Mouse (Mus musculus) limb, embryonic 12.5 days (tissue): Measurements from ENCODE around the gene Scd3. TPM values are rescaled to one million over a fixed set of nuclear protein-coding genes. Genes with fewer than 3 reads are reported as not detected.
A peak's percentile ranks its signal among the peaks of the same experiment; 100 is the strongest.
"Not testable (repeated sequence)": the region's sequence is repeated elsewhere in the genome, so short reads cannot be mapped to it uniquely, and the experiment has no call there.

Source experiments
- ATAC-seq: fragments of 200-750 bp; cut with Nextera tagmentation; 2 replicates; pipeline ENCODE4 v1.8.0; 2017; ENCODE audit warnings: low read depth, moderate TSS enrichment; ENCODE audit not compliant: insufficient number of reproducible peaks, insufficient read depth, low FRiP score, low TSS enrichment
- H3K27ac ChIP-seq: fragments of 300-500 bp; sonication (generic); 2 replicates; pipeline ENCODE4 v1.5.1; 2016; ENCODE audit warnings: mild to moderate bottlenecking, moderate library complexity
- H3K27me3 ChIP-seq: fragments of 300-500 bp; sonication (generic); 2 replicates; pipeline ENCODE4 v1.6.1; 2016; ENCODE audit warnings: mild to moderate bottlenecking, moderate library complexity
- H3K36me3 ChIP-seq: fragments of 300-500 bp; sonication (generic); 2 replicates; pipeline ENCODE4 v1.6.1; 2016; ENCODE audit warnings: mild to moderate bottlenecking, moderate library complexity
- H3K4me1 ChIP-seq: fragments of 300-500 bp; sonication (generic); replicated peaks from 2 replicates; pipeline ENCODE4 v1.6.1; 2016
- H3K4me2 ChIP-seq: fragments of 300-500 bp; sonication (generic); 2 replicates; pipeline ENCODE4 v1.6.1; 2016; ENCODE audit warnings: mild to moderate bottlenecking, moderate library complexity
- H3K4me3 ChIP-seq: fragments of 300-500 bp; sonication (generic); replicated peaks from 2 replicates; pipeline ENCODE4 v1.5.1; 2016; ENCODE audit warnings: mild to moderate bottlenecking
- H3K9ac ChIP-seq: fragments of 300-500 bp; sonication (generic); replicated peaks from 2 replicates; pipeline ENCODE4 v1.6.1; 2016; ENCODE audit warnings: mild to moderate bottlenecking, moderate library complexity
- H3K9me3 ChIP-seq: fragments of 300-500 bp; sonication (generic); 2 replicates; pipeline ENCODE4 v1.6.1; 2016; ENCODE audit warnings: mild to moderate bottlenecking, moderate library complexity
- WGBS: fragments of 180-500 bp; shearing (Covaris S2); methylation state at CpG from one replicate; pipeline ENCODE4 v1.1.7; 2016; 5-methylcytosine and 5-hydroxymethylcytosine counted together
- polyA plus RNA-seq: library from polyadenylated mRNA; unstranded; fragments of >200 nt; fragmentation: Nextera tagmentation; extraction: Ambion mirVana; gene quantifications from 2 replicates; pipeline ENCODE4 v1.2.1, GENCODE M21; 2016

Scd3 gene
- polyA plus RNA-seq, 1 experiment from 2014 or later: not detected

GRCm38 (mm10) chr19:44237471-44238006 is 34.5 kb downstream of the Scd3 start:
- no peak overlapping the region for H3K9ac ChIP-seq
- 16% methylated on average over 19 of the region's 19 CpGs for WGBS
- no peaks in the 10 kb centered on the region for H3K36me3 ChIP-seq
- peak overlapping the region; percentile 23 for H3K4me3 ChIP-seq
- no peaks in the 10 kb centered on the region for H3K9me3 ChIP-seq
- no peaks in the 10 kb centered on the region for H3K4me1 ChIP-seq
- H3K4me2 ChIP-seq: peak overlapping the region; percentile 50
- H3K27ac ChIP-seq: no peak overlapping the region
- H3K27me3 ChIP-seq: no peaks in the 10 kb centered on the region
- ATAC-seq: no peak

- 81% methylated on average over 2 of the region's 2 CpGs for WGBS
- Histone ChIP-seq H3K4me1 (no peaks in the 10 kb centered on the region), H3K27ac (no peak overlapping the region), H3K9ac (no peak overlapping the region), H3K27me3 (no peaks in the 10 kb centered on the region), H3K4me3 (no peak overlapping the region), H3K36me3 (no peaks in the 10 kb centered on the region), H3K9me3 (no peaks in the 10 kb centered on the region), H3K4me2 (no peak overlapping the region)
- no peak for ATAC-seq
Measured at GRCm38 (mm10) chr19:44238906-44239305, 35.8 kb downstream of the Scd3 start.

- H3K4me3 ChIP-seq: no peak overlapping the region
- H3K36me3 ChIP-seq: no peaks in the 10 kb centered on the region
- H3K4me2 ChIP-seq: peak overlapping the region; percentile 76; the same call in 1 of the 2 replicates
- no peaks in the 10 kb centered on the region for H3K9me3 ChIP-seq
- no peaks in the 10 kb centered on the region for H3K27me3 ChIP-seq
- no peak for ATAC-seq
- H3K9ac ChIP-seq: no peak overlapping the region
- 5% methylated on average over 5 of the region's 5 CpGs for WGBS
- H3K4me1 ChIP-seq: peaks cover 28% of the 10 kb centered on the region
- H3K27ac ChIP-seq: no peak overlapping the region
Measured at GRCm38 (mm10) chr19:44245761-44246171, 42.7 kb downstream of the Scd3 start.

GRCm38 (mm10) chr19:44246341-44246911 is 43.4 kb downstream of the Scd3 start:
- no peak overlapping the region for H3K27ac ChIP-seq

GRCm38 (mm10) chr19:44247281-44248080 is 44.4 kb downstream of the Scd3 start:
- H3K4me1 ChIP-seq: peaks cover 37% of the 10 kb centered on the region
- no peaks in the 10 kb centered on the region for H3K9me3 ChIP-seq
- H3K27me3 ChIP-seq: no peaks in the 10 kb centered on the region
- no peaks in the 10 kb centered on the region for H3K36me3 ChIP-seq
- ATAC-seq: no peak; the same call in 1 of the 2 replicates
- H3K27ac ChIP-seq: peak overlapping the region; percentile 89
- peak overlapping the region; percentile 76 for H3K4me2 ChIP-seq
- 1% methylated on average over 25 of the region's 25 CpGs for WGBS
- H3K9ac ChIP-seq: peak overlapping the region; percentile 63
- peak overlapping the region; percentile 41 for H3K4me3 ChIP-seq

More at GRCm38 (mm10) chr19:44246341-44246911, 43.4 kb downstream of the Scd3 start:
- H3K4me1 ChIP-seq: peaks cover 28% of the 10 kb centered on the region
- no peaks in the 10 kb centered on the region for H3K27me3 ChIP-seq
- H3K9ac ChIP-seq: no peak overlapping the region
- WGBS: 56% methylated on average over 11 of the region's 11 CpGs
- 0 out of 2 replicates have a peak overlapping the region, but pooled peaks have one; percentile 76 for H3K4me2 ChIP-seq
- H3K36me3 ChIP-seq: no peaks in the 10 kb centered on the region
- no peaks in the 10 kb centered on the region for H3K9me3 ChIP-seq
- no peak for ATAC-seq
- H3K4me3 ChIP-seq: no peak overlapping the region

- Histone ChIP-seq H3K36me3 (no peaks in the 10 kb centered on the region), H3K9me3 (no peaks in the 10 kb centered on the region), H3K27ac (peak overlapping the region; percentile 89), H3K4me3 (peak overlapping the region; percentile 41), H3K9ac (peak overlapping the region; percentile 63), H3K4me2 (peak overlapping the region; percentile 76), H3K27me3 (no peaks in the 10 kb centered on the region), H3K4me1 (peaks cover 38% of the 10 kb centered on the region)
- WGBS: 2% methylated on average over 36 of the region's 36 CpGs
- peak; percentile 97 for ATAC-seq
Measured at GRCm38 (mm10) chr19:44248081-44248853, 45.2 kb downstream of the Scd3 start.

- Histone ChIP-seq H3K36me3 (no peaks in the 10 kb centered on the region), H3K4me2 (peak overlapping the region; percentile 76), H3K4me3 (peak overlapping the region; percentile 41; the same call in 1 of the 2 replicates), H3K4me1 (peaks cover 38% of the 10 kb centered on the region), H3K27me3 (no peaks in the 10 kb centered on the region), H3K27ac (peak overlapping the region; percentile 89), H3K9me3 (no peaks in the 10 kb centered on the region), H3K9ac (no peak overlapping the region)
- ATAC-seq: no peak
- WGBS: 64% methylated on average over 11 of the region's 11 CpGs
Measured at GRCm38 (mm10) chr19:44248854-44249351, 45.8 kb downstream of the Scd3 start.

GRCm38 (mm10) chr19:44251138-44251537 is 48.1 kb downstream of the Scd3 start:
- 92% methylated on average over 6 of the region's 6 CpGs for WGBS
- H3K27me3 ChIP-seq, ATAC-seq, H3K9ac ChIP-seq, H3K4me3 ChIP-seq, H3K4me2 ChIP-seq, H3K27ac ChIP-seq, H3K36me3 ChIP-seq, H3K9me3 ChIP-seq: not testable (repeated sequence)
- H3K4me1 ChIP-seq: peaks cover 35% of the 10 kb centered on the region

- 54% methylated on average over 12 of the region's 12 CpGs for WGBS
- H3K4me1 ChIP-seq: peaks cover 27% of the 10 kb centered on the region
- no peak overlapping the region for H3K4me3 ChIP-seq
- H3K9me3 ChIP-seq: no peaks in the 10 kb centered on the region
- no peak overlapping the region for H3K9ac ChIP-seq
- no peaks in the 10 kb centered on the region for H3K27me3 ChIP-seq
- H3K27ac ChIP-seq: no peak overlapping the region
- H3K36me3 ChIP-seq: no peaks in the 10 kb centered on the region
- H3K4me2 ChIP-seq: no peak overlapping the region
- ATAC-seq: no peak
Measured at GRCm38 (mm10) chr19:44251936-44252558, 49.0 kb downstream of the Scd3 start.

- WGBS: 84% methylated on average over 4 of the region's 4 CpGs
- ATAC-seq, H3K4me2 ChIP-seq: not testable (repeated sequence)
Measured at GRCm38 (mm10) chr19:44254106-44254505, 51.0 kb downstream of the Scd3 start.

More at GRCm38 (mm10) chr19:44254106-44254505, 51.0 kb downstream of the Scd3 start:
- not testable (repeated sequence) for H3K36me3 ChIP-seq, H3K9ac ChIP-seq, H3K27me3 ChIP-seq, H3K27ac ChIP-seq, H3K4me3 ChIP-seq, H3K9me3 ChIP-seq
- H3K4me1 ChIP-seq: peaks cover 15% of the 10 kb centered on the region
